Mouse (Mus musculus) bone marrow, adult 2 months (tissue): Measurements from ENCODE around the gene Caskin2.

ENCODE experiments used
- CTCF ChIP-seq: fragments of 200-500 bp; IDR thresholded peaks from 2 replicates; pipeline ENCODE4 v1.5.1; 2011; ENCODE audit warnings: low read length, control low read depth; ENCODE audit not compliant: control insufficient read depth, insufficient read depth
- POLR2A ChIP-seq: fragments of 200-500 bp; IDR thresholded peaks from 2 replicates; pipeline ENCODE4 v1.6.1; 2011; ENCODE audit warnings: low read depth, mild to moderate bottlenecking, control low read depth, low read length, borderline replicate concordance; ENCODE audit not compliant: control insufficient read depth

DNA sequence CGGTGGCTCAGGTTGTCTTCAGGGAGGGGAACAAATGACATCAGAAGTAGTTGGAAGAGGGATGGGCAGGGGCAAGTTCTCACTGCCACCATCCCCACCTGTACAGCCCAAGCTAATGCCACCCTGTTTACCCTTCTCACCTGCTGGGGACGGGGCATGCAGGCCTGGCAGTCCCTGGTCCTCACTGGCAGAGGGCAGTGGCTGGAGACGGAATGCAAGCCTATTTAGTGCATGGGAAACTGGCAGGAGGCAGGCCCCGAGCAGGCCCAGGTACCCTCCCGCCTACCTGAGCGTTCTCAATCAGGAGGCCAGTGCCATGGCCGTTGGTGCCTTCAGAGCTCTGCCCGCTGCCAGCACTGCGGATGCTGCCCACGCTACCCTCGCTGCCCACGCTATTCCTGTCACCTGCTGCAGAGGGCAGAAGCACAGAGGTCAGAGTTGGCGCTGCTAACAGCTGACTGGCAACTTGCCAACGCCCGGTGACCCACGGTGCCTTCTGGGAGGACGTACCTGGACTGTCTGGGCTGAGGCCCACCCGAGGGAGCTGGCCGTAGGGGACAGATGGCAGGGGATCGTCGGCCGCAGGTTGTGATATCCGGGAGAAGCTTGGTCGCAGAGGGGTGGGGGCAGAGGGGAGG, 10.2 kb downstream of the Caskin2 start:
- no peak for TF ChIP-seq POLR2A
- no peak for TF ChIP-seq CTCF
